Mouse (Mus musculus) embryonic facial prominence, embryonic 10.5 days (tissue): ENCODE data around the gene Mogs. TPM values are rescaled to one million over a fixed set of nuclear protein-coding genes. Genes with fewer than 3 reads are reported as not detected.
A peak's percentile ranks its signal among the peaks of the same experiment; 100 is the strongest.

Experiments
- DNase-seq: peaks from one replicate; pipeline ENCODE4 v3.0.0-alpha.2; 2017; ENCODE audit warnings: low spot score
- H3K27ac ChIP-seq: fragments of 300-500 bp; sonication (generic); replicated peaks from 2 replicates; pipeline ENCODE4 v1.5.1; 2016; ENCODE audit warnings: mild to moderate bottlenecking
- H3K27me3 ChIP-seq: fragments of 300-500 bp; sonication (generic); replicated peaks from 2 replicates; pipeline ENCODE4 v1.6.1; 2016; ENCODE audit warnings: low read depth, mild to moderate bottlenecking; ENCODE audit not compliant: poor library complexity, severe bottlenecking
- H3K36me3 ChIP-seq: fragments of 300-500 bp; sonication (generic); replicated peaks from 2 replicates; pipeline ENCODE4 v1.6.1; 2016; ENCODE audit warnings: mild to moderate bottlenecking, moderate library complexity
- H3K4me1 ChIP-seq: fragments of 300-500 bp; sonication (generic); 2 replicates; pipeline ENCODE4 v1.6.1; 2016
- H3K4me3 ChIP-seq: fragments of 300-500 bp; sonication (generic); 2 replicates; pipeline ENCODE4 v1.5.1; 2016; ENCODE audit warnings: mild to moderate bottlenecking, moderate library complexity
- H3K9me3 ChIP-seq: fragments of 300-500 bp; sonication (generic); 2 replicates; pipeline ENCODE4 v1.6.1; 2016; ENCODE audit warnings: mild to moderate bottlenecking
- WGBS: fragments of 180-500 bp; shearing (Covaris S2); methylation state at CpG from one replicate; pipeline ENCODE4 v1.1.7; 2016; 5-methylcytosine and 5-hydroxymethylcytosine counted together
- microRNA counts: library from miRNA; unstranded; fragments of <30 nt; microRNA quantifications from one replicate; lab custom pipeline; 2017
- microRNA-seq: library from miRNA; unstranded; fragments of <30 nt; microRNA quantifications from one replicate; pipeline ENCODE4, GENCODE M21; 2017
- polyA plus RNA-seq: library from polyadenylated mRNA; unstranded; fragments of >200 nt; fragmentation: Nextera tagmentation; extraction: Ambion mirVana; gene quantifications from 2 replicates; pipeline ENCODE4 v1.2.1, GENCODE M21; 2016

The Mogs gene
- polyA plus RNA-seq, 1 experiment from 2014 or later, result 41.0 TPM

GRCm38 (mm10) chr6:83165607-83166242, 50.4 kb downstream of the Mogs start, which contains the start of gene Dctn1:
Gene Dctn1 (plus strand): TSS chr6:83165920.
- peak; percentile 95 for DNase-seq
- Histone ChIP-seq H3K27ac (peak within 1 kb of the TSS; percentile 99), H3K27me3 (peaks cover 22% of the 10 kb centered on the region), H3K36me3 (no peaks in the 10 kb centered on the region), H3K4me1 (peaks cover 41% of the 10 kb centered on the region), H3K4me3 (peak within 1 kb of the TSS; percentile 88), H3K9me3 (no peaks in the 10 kb centered on the region)
- WGBS, result under 1% methylated on average over 58 of the region's 58 CpGs

- Histone ChIP-seq H3K4me1 (peaks cover 42% of the 10 kb centered on the region), H3K27me3 (peaks cover 17% of the 10 kb centered on the region), H3K9me3 (no peaks in the 10 kb centered on the region), H3K4me3 (peak overlapping the region; percentile 88), H3K36me3 (no peaks in the 10 kb centered on the region), H3K27ac (peak overlapping the region; percentile 99)
- no peak for DNase-seq
- WGBS, result 1% methylated on average over 12 of the region's 12 CpGs
Measured at GRCm38 (mm10) chr6:83166243-83166630, 50.9 kb downstream of the Mogs start.

MicroRNAs encoded within 50 kb of the gene (microRNA counts, 519-probe panel; counts per million panel counts)
- microRNA mmu-miR-3470a+mmu-miR-3470b (lab: Ali Mortazavi, UCI), result 188 counts per million, percentile 57 among the panel's probes with 10 or more counts

Small RNAs within 50 kb of the gene (microRNA-seq; reads per million reads assigned to microRNA genes)
- not detected for gene Mir3470a

Other genes with a start within 250 kb of the Mogs start
- gene Sema4f, start 175.7 kb upstream of the Mogs start, polyA plus RNA-seq, result 1.4 and 2.1 TPM in 2 replicates
- 0.31 and 0.56 TPM in 2 replicates for gene M1ap, start 168.6 kb upstream of the Mogs start, polyA plus RNA-seq
- gene Dok1, start 82.0 kb upstream of the Mogs start, polyA plus RNA-seq, result 11.1 and 12.2 TPM in 2 replicates
- gene Loxl3, start 81.3 kb upstream of the Mogs start, polyA plus RNA-seq, result 11.4 and 11.6 TPM in 2 replicates
- 148 and 172 TPM in 2 replicates for gene Aup1, start 61.0 kb upstream of the Mogs start, polyA plus RNA-seq
- gene Htra2, start 60.2 kb upstream of the Mogs start, polyA plus RNA-seq, result 83.5 and 90.0 TPM in 2 replicates
- gene Dqx1, start 57.7 kb upstream of the Mogs start, polyA plus RNA-seq, result 1.8 and 2.8 TPM in 2 replicates
- gene Tlx2, start 45.2 kb upstream of the Mogs start, polyA plus RNA-seq, result 8.4 and 10.4 TPM in 2 replicates
- gene Pcgf1, start 37.6 kb upstream of the Mogs start, polyA plus RNA-seq, result 45.7 and 49.5 TPM in 2 replicates
- gene Lbx2, start 29.1 kb upstream of the Mogs start, polyA plus RNA-seq, result 0.45 and 0.59 TPM in 2 replicates
- 2.4 and 2.8 TPM in 2 replicates for gene Ccdc142, start 13.9 kb upstream of the Mogs start, polyA plus RNA-seq
- 1.8 and 2.1 TPM in 2 replicates for gene Gm42688, start 13.9 kb upstream of the Mogs start, polyA plus RNA-seq
- gene Mrpl53, start 6.5 kb upstream of the Mogs start, polyA plus RNA-seq, result 144 and 145 TPM in 2 replicates
- 147 and 172 TPM in 2 replicates for gene Wbp1, start 6.1 kb downstream of the Mogs start, polyA plus RNA-seq
- 18.6 and 20.2 TPM in 2 replicates for gene Ino80b, start 9.9 kb downstream of the Mogs start, polyA plus RNA-seq
- gene Rtkn, start 20.0 kb downstream of the Mogs start, polyA plus RNA-seq, result 38.2 and 39.0 TPM in 2 replicates
- 10.2 and 11.2 TPM in 2 replicates for gene Wdr54, start 40.9 kb downstream of the Mogs start, polyA plus RNA-seq
- 1.3 and 2.1 TPM in 2 replicates for gene 1700003E16Rik, start 40.9 kb downstream of the Mogs start, polyA plus RNA-seq
- gene Dctn1, start 50.4 kb downstream of the Mogs start, polyA plus RNA-seq, result 112 and 116 TPM in 2 replicates
- 0.70 and 0.97 TPM in 2 replicates for gene Slc4a5, start 104.3 kb downstream of the Mogs start, polyA plus RNA-seq
- gene Mthfd2, start 210.4 kb downstream of the Mogs start, polyA plus RNA-seq, result 62.6 and 71.5 TPM in 2 replicates
- gene Mob1a, start 210.5 kb downstream of the Mogs start, polyA plus RNA-seq, result 60.2 and 62.4 TPM in 2 replicates
- 149 and 153 TPM in 2 replicates for gene Bola3, start 233.7 kb downstream of the Mogs start, polyA plus RNA-seq